ENCODE assay signal across 8 mouse cellular contexts in the genomic region with DNA sequence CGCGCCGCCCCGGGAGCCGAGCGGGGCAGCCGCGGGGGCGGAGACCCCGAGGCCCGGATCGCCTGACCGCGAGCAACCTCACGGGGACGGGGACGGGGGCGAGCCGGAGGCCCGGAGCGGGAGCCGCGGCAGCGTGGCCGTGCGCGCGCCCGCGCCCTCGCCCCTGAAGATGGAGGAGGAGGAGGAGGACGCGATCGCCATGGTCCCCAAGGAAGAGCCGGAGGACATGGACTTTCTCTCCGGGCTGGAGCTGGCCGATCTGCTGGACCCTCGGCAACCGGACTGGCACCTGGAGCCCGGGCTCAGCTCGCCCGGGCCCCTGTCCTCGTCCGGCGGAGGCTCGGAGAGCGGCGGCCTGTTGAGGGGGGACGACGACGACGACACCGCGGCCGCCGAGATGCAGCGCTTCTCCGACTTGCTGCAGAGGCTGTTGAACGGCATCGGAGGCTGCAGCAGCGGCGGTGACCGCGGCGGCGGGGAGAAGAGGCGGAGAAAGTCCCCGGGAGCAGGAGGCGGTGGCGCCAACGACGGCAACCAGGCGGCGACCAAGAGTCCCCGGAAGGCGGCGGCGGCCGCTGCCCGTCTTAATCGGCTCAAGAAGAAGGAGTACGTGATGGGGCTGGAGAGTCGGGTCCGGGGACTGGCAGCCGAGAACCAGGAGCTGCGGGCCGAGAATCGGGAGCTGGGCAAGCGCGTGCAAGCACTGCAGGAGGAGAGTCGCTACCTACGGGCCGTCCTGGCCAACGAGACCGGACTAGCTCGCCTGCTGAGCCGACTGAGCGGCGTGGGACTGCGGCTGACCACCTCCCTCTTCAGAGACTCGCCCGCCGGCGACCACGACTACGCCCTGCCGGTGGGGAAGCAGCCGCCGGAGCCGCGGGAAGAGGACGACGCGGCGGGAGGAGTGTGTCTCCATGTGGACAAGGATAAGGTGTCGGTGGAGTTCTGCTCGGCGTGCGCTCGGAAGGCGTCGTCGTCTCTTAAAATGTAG. TPM values are rescaled to one million over a fixed set of nuclear protein-coding genes. Genes with fewer than 3 reads are reported as not detected.
DNase-seq lines count a peak whose midpoint lies in the region; ATAC-seq and TF ChIP-seq lines count a peak whose summit lies in the region.

No protein-coding gene starts in this region.

- H3K4me1 ChIP-seq in embryonic facial prominence, embryonic 12.5 days: no peaks in the 10 kb centered on the region
- H3K4me1 ChIP-seq in heart, adult 2 months (ENCODE audit: control insufficient read depth, insufficient read depth, low read length): peaks cover 4% of the 10 kb centered on the region
- peaks cover 11% of the 10 kb centered on the region; the same call in 1 of the 2 replicates for H3K4me1 ChIP-seq in liver, adult 2 months (ENCODE audit: control insufficient read depth, insufficient read depth, low read length)

- peak; percentile 64 for ATAC-seq in embryonic facial prominence, embryonic 12.5 days (ENCODE audit: insufficient number of reproducible peaks, insufficient read depth, low FRiP score, low TSS enrichment)

- 0 out of 2 replicates have a peak, but pooled peaks cover 2% of the 10 kb centered on the region for H3K36me3 ChIP-seq in embryonic facial prominence, embryonic 12.5 days
- H3K36me3 ChIP-seq in heart, adult 2 months (ENCODE audit: control insufficient read depth, insufficient read depth, low read length): peaks cover 18% of the 10 kb centered on the region
- H3K36me3 ChIP-seq in liver, adult 2 months (ENCODE audit: control insufficient read depth, insufficient read depth, low read length): peaks cover 9% of the 10 kb centered on the region

- H3K9me3 ChIP-seq in embryonic facial prominence, embryonic 12.5 days: no peaks in the 10 kb centered on the region

- H3K27me3 ChIP-seq in embryonic facial prominence, embryonic 12.5 days: no peaks in the 10 kb centered on the region
- no peaks in the 10 kb centered on the region for H3K27me3 ChIP-seq in heart, adult 2 months (ENCODE audit: control insufficient read depth, insufficient read depth, low read length)
- no peaks in the 10 kb centered on the region for H3K27me3 ChIP-seq in liver, adult 2 months (ENCODE audit: control insufficient read depth, insufficient read depth, low read length)

- H3K79me2 ChIP-seq in heart, adult 2 months (replicated peaks; ENCODE audit: control insufficient read depth, insufficient read depth, low read length): peaks cover 6% of the 10 kb centered on the region; the same call in 1 of the 2 replicates
- peaks cover 14% of the 10 kb centered on the region for H3K79me2 ChIP-seq in liver, adult 2 months (ENCODE audit: control insufficient read depth, insufficient read depth, low read length)

- no peak for TF ChIP-seq POLR2A in heart, adult 2 months (IDR thresholded peaks at IDR 0.05; ENCODE audit: insufficient read depth, low read depth, low read length)
- TF ChIP-seq POLR2A in liver, adult 2 months (IDR thresholded peaks at IDR 0.05; ENCODE audit: extremely low read depth, insufficient read depth, low read length): 0 out of 2 replicates have a peak, but pooled peaks have one; percentile 10

- under 1% methylated on average over 105 of the region's 123 CpGs for WGBS in embryonic facial prominence, embryonic 12.5 days
- under 1% methylated on average over 122 of the region's 123 CpGs for WGBS in heart, adult 2 months
- under 1% methylated on average over 112 of the region's 123 CpGs for WGBS in liver, adult 2 months

- H3K4me2 ChIP-seq in embryonic facial prominence, embryonic 12.5 days (replicated peaks): peak overlapping the region; percentile 93

- intact Hi-C loops in heart, adult 2 months (cut with DNase I): loop anchor here (1.0 kb wide), 2 partner anchors 13 to 33 kb away; a partner anchor contains a TSS

- peak overlapping the region; percentile 96 for H3K4me3 ChIP-seq in embryonic facial prominence, embryonic 12.5 days
- peak overlapping the region; percentile 91 for H3K4me3 ChIP-seq in heart, adult 2 months
- peak overlapping the region; percentile 96 for H3K4me3 ChIP-seq in liver, adult 2 months (ENCODE audit: insufficient read depth, low read depth, low read length)

- TF ChIP-seq EP300 in heart, adult 2 months (IDR thresholded peaks at IDR 0.05; ENCODE audit: insufficient read depth, low read depth, low read length): no peak

- peak; percentile 53 for DNase-seq in 3T3-L1 (ENCODE audit: low read depth, low spot score)
- DNase-seq in adrenal gland, postnatal 14 days: peak; percentile 87
- peak; percentile 80 to 86 for DNase-seq in heart, adult 2 months
- DNase-seq in kidney, adult 8-10 months: peak; percentile 58 to 61
- DNase-seq in liver, adult 2 months (ENCODE audit: extremely low read depth, low read depth, low spot score): no peak
- peak; percentile 18 to 53 for DNase-seq in monocyte, adult 2 months (ENCODE audit: low read depth in 1 of 2, low spot score in 2 of 2)
- DNase-seq in spleen, postnatal 10 days (ENCODE audit: low spot score in 2 of 2): peak; percentile 78 to 83

- TF ChIP-seq CTCF in heart, adult 2 months (IDR thresholded peaks at IDR 0.05): peak; percentile 75
- peak; percentile 53 for TF ChIP-seq CTCF in liver, adult 2 months (IDR thresholded peaks at IDR 0.05; ENCODE audit: low read depth, low read length)

- H3K9ac ChIP-seq in embryonic facial prominence, embryonic 12.5 days: peak overlapping the region; percentile 99
- peak overlapping the region; percentile 98 for H3K9ac ChIP-seq in heart, adult 2 months (ENCODE audit: low read depth, low read length)
- peak overlapping the region; percentile 98 for H3K9ac ChIP-seq in liver, adult 2 months (ENCODE audit: low read depth, low read length)

- H3K27ac ChIP-seq in embryonic facial prominence, embryonic 12.5 days: peak overlapping the region; percentile 99
- H3K27ac ChIP-seq in heart, adult 2 months: peak overlapping the region; percentile 91
- H3K27ac ChIP-seq in liver, adult 2 months (replicated peaks; ENCODE audit: insufficient read depth, low read depth, low read length): peak overlapping the region; percentile 98

RNA-seq across cellular contexts. Expression of a gene that starts 0.9 kb away (rescaled TPM):
- total RNA-seq in adrenal gland, postnatal 14 days (2021): 64.3 and 77.7 TPM in 2 replicates
- 68.9 and 69.0 TPM in 2 replicates for polyA plus RNA-seq in embryonic facial prominence, embryonic 12.5 days (2016; fragmentation: Nextera tagmentation; extraction: Ambion mirVana)
- total RNA-seq in heart, adult 2 months (2021): 10 to 100 TPM; 18.0 to 20.4 TPM
- 12.3 and 17.5 TPM in 2 replicates for polyA plus RNA-seq in heart, adult 2 months (2012; rRNA removed)
- total RNA-seq in liver, adult 2 months (2014; rRNA removed): 38.1 and 40.7 TPM in 2 replicates
- 18.3 and 21.0 TPM in 2 replicates for polyA plus RNA-seq in liver, adult 2 months (2012; rRNA removed)

RNA-seq across cellular contexts. Expression of a gene that starts 13.6 kb away (rescaled TPM):
- 66.4 and 68.2 TPM in 2 replicates for total RNA-seq in adrenal gland, postnatal 14 days (2021)
- 105 and 110 TPM in 2 replicates for polyA plus RNA-seq in embryonic facial prominence, embryonic 12.5 days (2016; fragmentation: Nextera tagmentation; extraction: Ambion mirVana)
- total RNA-seq in heart, adult 2 months (2021): 100 to 1,000 TPM; 111 to 140 TPM
- 72.6 and 110 TPM in 2 replicates for polyA plus RNA-seq in heart, adult 2 months (2012; rRNA removed)
- total RNA-seq in liver, adult 2 months (2014; rRNA removed): 67.5 and 68.2 TPM in 2 replicates
- polyA plus RNA-seq in liver, adult 2 months (2012; rRNA removed): 25.0 and 28.5 TPM in 2 replicates

RNA-seq across cellular contexts. Expression of a gene that starts 17.0 kb away (rescaled TPM):
- total RNA-seq in adrenal gland, postnatal 14 days (2021): 0.37 and 0.68 TPM in 2 replicates
- 2.2 and 2.7 TPM in 2 replicates for polyA plus RNA-seq in embryonic facial prominence, embryonic 12.5 days (2016; fragmentation: Nextera tagmentation; extraction: Ambion mirVana)
- under 1 TPM in 1 of 2 experiments, not detected in 1; 0.16 TPM for total RNA-seq in heart, adult 2 months (2021)
- polyA plus RNA-seq in heart, adult 2 months (2012; rRNA removed): 0.15 and 0.18 TPM in 2 replicates
- 0.07 and 0.09 TPM in 2 replicates for total RNA-seq in liver, adult 2 months (2014; rRNA removed)
- 0.09 TPM in 1 of 2 replicates, not detected in the other for polyA plus RNA-seq in liver, adult 2 months (2012; rRNA removed)

RNA-seq across cellular contexts. Expression of a gene that starts 32.4 kb away (rescaled TPM):
- 20.6 and 21.4 TPM in 2 replicates for total RNA-seq in adrenal gland, postnatal 14 days (2021)
- polyA plus RNA-seq in embryonic facial prominence, embryonic 12.5 days (2016; fragmentation: Nextera tagmentation; extraction: Ambion mirVana): 40.5 and 42.4 TPM in 2 replicates
- 10 to 100 TPM; 24.8 to 25.4 TPM for total RNA-seq in heart, adult 2 months (2021)
- 10.7 and 18.2 TPM in 2 replicates for polyA plus RNA-seq in heart, adult 2 months (2012; rRNA removed)
- total RNA-seq in liver, adult 2 months (2014; rRNA removed): 19.3 and 22.5 TPM in 2 replicates
- 6.2 and 7.2 TPM in 2 replicates for polyA plus RNA-seq in liver, adult 2 months (2012; rRNA removed)

RNA-seq across cellular contexts. Expression of a gene that starts 33.1 kb away (rescaled TPM):
- 52.8 and 71.9 TPM in 2 replicates for total RNA-seq in adrenal gland, postnatal 14 days (2021)
- polyA plus RNA-seq in embryonic facial prominence, embryonic 12.5 days (2016; fragmentation: Nextera tagmentation; extraction: Ambion mirVana): 7.4 and 11.0 TPM in 2 replicates
- total RNA-seq in heart, adult 2 months (2021): 1 to 10 TPM; 1.7 to 1.9 TPM
- 0.72 and 1.1 TPM in 2 replicates for polyA plus RNA-seq in heart, adult 2 months (2012; rRNA removed)
- total RNA-seq in liver, adult 2 months (2014; rRNA removed): 0.47 and 0.65 TPM in 2 replicates
- 0.01 TPM in 1 of 2 replicates, not detected in the other for polyA plus RNA-seq in liver, adult 2 months (2012; rRNA removed)
